Mouse (Mus musculus) brain, embryonic 14.5 days (tissue): ENCODE data around the gene Ddx54. TPM values are rescaled to one million over a fixed set of nuclear protein-coding genes. Genes with fewer than 3 reads are reported as not detected.
A peak's percentile ranks its signal among the peaks of the same experiment; 100 is the strongest.

Experiments
- DNase-seq: peaks from one replicate; pipeline ENCODE4 v3.0.0-alpha.2; 2011; ENCODE audit warnings: low read depth
- CTCF ChIP-seq: fragments of 200-500 bp; IDR thresholded peaks from 2 replicates; pipeline ENCODE4 v1.5.1; 2012; ENCODE audit warnings: inconsistent platforms, mild to moderate bottlenecking, moderate library complexity, borderline replicate concordance; ENCODE audit not compliant: insufficient read depth, insufficient read length; ENCODE audit errors: extremely low read depth
- POLR2A ChIP-seq: fragments of 200-500 bp; IDR thresholded peaks from 2 replicates; pipeline ENCODE4 v1.6.1; 2012; ENCODE audit warnings: mild to moderate bottlenecking, inconsistent platforms, borderline replicate concordance; ENCODE audit not compliant: poor library complexity, insufficient read depth, insufficient read length, severe bottlenecking; ENCODE audit errors: extremely low read depth
- polyA plus RNA-seq: library from polyadenylated mRNA; depleted of rRNA; stranded (reverse); fragments of >200 nt; gene quantifications from 2 replicates; pipeline ENCODE4 v1.2.3, GENCODE M21; 2012

The Ddx54 gene
- polyA plus RNA-seq, 1 experiment = 49.7 TPM

GRCm38 (mm10) chr5:120649374-120649933, 36.9 kb downstream of the Ddx54 start:
- DNase-seq = no peak
- TF ChIP-seq POLR2A = no peak
- no peak for TF ChIP-seq CTCF

GRCm38 (mm10) chr5:120649938-120650337, 37.4 kb downstream of the Ddx54 start:
- no peak for DNase-seq
- no peak for TF ChIP-seq CTCF

- DNase-seq = no peak
- TF ChIP-seq POLR2A (no peak), CTCF (no peak)
Observed at GRCm38 (mm10) chr5:120651230-120651629, 38.7 kb downstream of the Ddx54 start.

- TF ChIP-seq CTCF = no peak
- TF ChIP-seq POLR2A = no peak
- peak; percentile 20 for DNase-seq
Observed at GRCm38 (mm10) chr5:120652915-120653701, 40.6 kb downstream of the Ddx54 start.

GRCm38 (mm10) chr5:120653873-120654272, 41.3 kb downstream of the Ddx54 start:
- peak; percentile 24 for DNase-seq
- no peak for TF ChIP-seq POLR2A
- no peak for TF ChIP-seq CTCF

- DNase-seq = peak; percentile 83
- TF ChIP-seq POLR2A (no peak), CTCF (no peak)
Observed at GRCm38 (mm10) chr5:120656281-120656751, 43.8 kb downstream of the Ddx54 start.

GRCm38 (mm10) chr5:120660816-120661215, 48.3 kb downstream of the Ddx54 start:
- no peak for TF ChIP-seq POLR2A
- no peak for TF ChIP-seq CTCF
- DNase-seq = peak; percentile 84

- TF ChIP-seq POLR2A = no peak
- TF ChIP-seq CTCF = no peak
- DNase-seq = no peak
Observed at GRCm38 (mm10) chr5:120664888-120665287, 52.3 kb downstream of the Ddx54 start.

GRCm38 (mm10) chr5:120668761-120669160, 56.2 kb downstream of the Ddx54 start:
- TF ChIP-seq POLR2A = no peak
- no peak for TF ChIP-seq CTCF
- no peak for DNase-seq

GRCm38 (mm10) chr5:120670132-120670531, 57.6 kb downstream of the Ddx54 start:
- no peak for TF ChIP-seq POLR2A
- no peak for TF ChIP-seq CTCF

GRCm38 (mm10) chr5:120671865-120672264, 59.3 kb downstream of the Ddx54 start:
- TF ChIP-seq POLR2A (no peak), CTCF (no peak)
- DNase-seq = no peak

More at GRCm38 (mm10) chr5:120670132-120670531, 57.6 kb downstream of the Ddx54 start:
- no peak for DNase-seq

GRCm38 (mm10) chr5:120673626-120674025, 61.1 kb downstream of the Ddx54 start:
- DNase-seq = peak; percentile 87
- TF ChIP-seq CTCF (peak; percentile 97), POLR2A (no peak)
